Mouse (Mus musculus): ENCODE data around the gene Emid1.

Emid1 gene

GRCm38 (mm10) chr11:5065056-5065821 lies 86.8 kb downstream of the Emid1 start, which contains the start of gene Gas2l1:
TSS of gene Gas2l1 (minus strand) at chr11:5065327.
- in situ Hi-C loops (cut with MboI, MseI): no loop called here

- in situ Hi-C loops (cut with MboI, MseI): no loop called here
Measured at GRCm38 (mm10) chr11:5064282-5065055, 87.6 kb downstream of the Emid1 start.

GRCm38 (mm10) chr11:5063561-5064281 lies 88.3 kb downstream of the Emid1 start:
- in situ Hi-C loops (cut with MboI, MseI): no loop called here

- in situ Hi-C loops (cut with MboI, MseI): no loop called here
Measured at GRCm38 (mm10) chr11:5062860-5063505, 89.1 kb downstream of the Emid1 start.

GRCm38 (mm10) chr11:5062326-5062725 lies 89.7 kb downstream of the Emid1 start:
- in situ Hi-C loops (cut with MboI, MseI): no loop called here

- in situ Hi-C loops (cut with MboI, MseI): no loop called here
Measured at GRCm38 (mm10) chr11:5061413-5062139, 90.5 kb downstream of the Emid1 start.

- in situ Hi-C loops (cut with MboI, MseI): no loop called here
Measured at GRCm38 (mm10) chr11:5060756-5061412, 91.2 kb downstream of the Emid1 start.

- in situ Hi-C loops (cut with MboI, MseI): no loop called here
Measured at GRCm38 (mm10) chr11:5059704-5060156, 92.3 kb downstream of the Emid1 start.

GRCm38 (mm10) chr11:5059230-5059629 lies 92.8 kb downstream of the Emid1 start:
- in situ Hi-C loops (cut with MboI, MseI): no loop called here

- in situ Hi-C loops (cut with MboI, MseI): no loop called here
Measured at GRCm38 (mm10) chr11:5058783-5059182, 93.3 kb downstream of the Emid1 start.

- in situ Hi-C loops (cut with MboI, MseI): no loop called here
Measured at GRCm38 (mm10) chr11:5057856-5058641, 94.0 kb downstream of the Emid1 start, which contains the start of gene Rasl10a. TSS of gene Rasl10a (plus strand) at chr11:5058128.

GRCm38 (mm10) chr11:5057541-5057855 lies 94.6 kb downstream of the Emid1 start:
- in situ Hi-C loops (cut with MboI, MseI): no loop called here

GRCm38 (mm10) chr11:5057064-5057463 lies 95.0 kb downstream of the Emid1 start:
- in situ Hi-C loops (cut with MboI, MseI): no loop called here
